Mouse (Mus musculus) liver, embryonic 14.5 days (tissue): Measurements from ENCODE around the gene Wbp2.

Experiments
- CTCF ChIP-seq: IDR thresholded peaks from 2 replicates; pipeline ENCODE4 v1.5.1; 2016; ENCODE audit warnings: antibody characterized with exemption, low read depth, control low read depth
- EP300 ChIP-seq: IDR thresholded peaks from 2 replicates; pipeline ENCODE4 v1.6.1; 2016; ENCODE audit warnings: antibody characterized with exemption, low read depth

GRCm38 (mm10) chr11:116074436-116074991 lies 12.3 kb downstream of the Wbp2 start:
- TF ChIP-seq CTCF, result no peak
- TF ChIP-seq EP300, result no peak
